Mouse (Mus musculus) hindbrain, postnatal 0 days (tissue): ENCODE data around the gene Unc45b. TPM values are rescaled to one million over a fixed set of nuclear protein-coding genes. Genes with fewer than 3 reads are reported as not detected.

Source experiments
- ATAC-seq: fragments of 200-750 bp; cut with Nextera tagmentation; 2 replicates; pipeline ENCODE4 v1.8.0; 2017; ENCODE audit warnings: mild to moderate bottlenecking, moderate TSS enrichment, moderate library complexity
- DNase-seq: peaks from one replicate; pipeline ENCODE4 v3.0.0-alpha.2; 2015; ENCODE audit warnings: low spot score
- H3K27ac ChIP-seq: fragments of 300-500 bp; sonication (generic); 2 replicates; pipeline ENCODE4 v1.5.1; 2014; ENCODE audit warnings: mild to moderate bottlenecking
- H3K27me3 ChIP-seq: fragments of 300-500 bp; sonication (generic); 2 replicates; pipeline ENCODE4 v1.6.1; 2014; ENCODE audit warnings: low read length, mixed read lengths; ENCODE audit not compliant: insufficient read depth
- H3K36me3 ChIP-seq: fragments of 300-500 bp; sonication (generic); 2 replicates; pipeline ENCODE4 v1.6.1; 2014; ENCODE audit warnings: low read length, mixed read lengths; ENCODE audit not compliant: insufficient read depth
- H3K4me1 ChIP-seq: fragments of 300-500 bp; sonication (generic); 2 replicates; pipeline ENCODE4 v1.6.1; 2014; ENCODE audit warnings: antibody characterized with exemption, low read length, mixed read lengths; ENCODE audit not compliant: insufficient read depth
- H3K4me2 ChIP-seq: fragments of 300-500 bp; sonication (generic); 2 replicates; pipeline ENCODE4 v1.6.1; 2014; ENCODE audit warnings: low read depth, mild to moderate bottlenecking, low read length, moderate library complexity, mixed read lengths
- H3K4me3 ChIP-seq: fragments of 300-500 bp; sonication (generic); 2 replicates; pipeline ENCODE4 v1.5.1; 2014; ENCODE audit warnings: low read length
- H3K9ac ChIP-seq: fragments of 300-500 bp; sonication (generic); replicated peaks from 2 replicates; pipeline ENCODE4 v1.6.1; 2014; ENCODE audit warnings: mild to moderate bottlenecking, low read length, moderate library complexity, mixed read lengths
- H3K9me3 ChIP-seq: fragments of 300-500 bp; sonication (generic); 2 replicates; pipeline ENCODE4 v1.6.1; 2016; ENCODE audit warnings: low read length, mixed read lengths
- CTCF ChIP-seq: IDR thresholded peaks from 2 replicates; pipeline ENCODE4 v1.5.1; 2016; ENCODE audit warnings: antibody characterized with exemption, control low read depth, low read depth
- WGBS: fragments of 180-500 bp; shearing (Covaris S2); extraction: QIAGEN DNeasy Blood & Tissue Kit; methylation state at CpG from one replicate; pipeline ENCODE4 v1.1.7; 2014; 5-methylcytosine and 5-hydroxymethylcytosine counted together
- polyA plus RNA-seq: library from polyadenylated mRNA; unstranded; fragments of >200 nt; fragmentation: Nextera tagmentation; extraction: Ambion mirVana; gene quantifications from 2 replicates; pipeline ENCODE4 v1.2.1, GENCODE M21; 2015
- total RNA-seq: library from RNA; depleted of rRNA; stranded (reverse); fragments of >200 nt; gene quantifications from 2 replicates; pipeline ENCODE4 v1.2.3, GENCODE M21; 2014

Gene Unc45b
- total and polyA plus RNA-seq, 2 experiments from 2014 or later, result 0.42 to 2.4 TPM

GRCm38 (mm10) chr11:82866850-82867564 is 43.3 kb upstream of the Unc45b start:
- H3K4me1 ChIP-seq, result no peaks in the 10 kb centered on the region
- WGBS, result 28% methylated on average over 7 of the region's 7 CpGs
- no peaks in the 10 kb centered on the region for H3K36me3 ChIP-seq
- H3K27ac ChIP-seq, result no peak overlapping the region
- H3K4me3 ChIP-seq, result no peak overlapping the region
- TF ChIP-seq CTCF, result no peak
- H3K27me3 ChIP-seq, result no peaks in the 10 kb centered on the region
- H3K9ac ChIP-seq, result no peak overlapping the region
- no peak for ATAC-seq
- no peaks in the 10 kb centered on the region for H3K9me3 ChIP-seq
- no peak for DNase-seq
- no peak overlapping the region for H3K4me2 ChIP-seq

- H3K4me3 ChIP-seq, result no peak overlapping the region
- H3K36me3 ChIP-seq, result no peaks in the 10 kb centered on the region
- no peaks in the 10 kb centered on the region for H3K4me1 ChIP-seq
- no peak overlapping the region for H3K9ac ChIP-seq
- DNase-seq, result no peak
- ATAC-seq, result no peak
- H3K27me3 ChIP-seq, result no peaks in the 10 kb centered on the region
- H3K27ac ChIP-seq, result no peak overlapping the region
- no peak overlapping the region for H3K4me2 ChIP-seq
- no peak for TF ChIP-seq CTCF
- H3K9me3 ChIP-seq, result no peaks in the 10 kb centered on the region
- 84% methylated on average over 5 of the region's 5 CpGs for WGBS
Measured at GRCm38 (mm10) chr11:82867956-82868355, 42.4 kb upstream of the Unc45b start.

GRCm38 (mm10) chr11:82869506-82870172 is 40.7 kb upstream of the Unc45b start:
- H3K9ac ChIP-seq, result no peak overlapping the region
- H3K4me1 ChIP-seq, result no peaks in the 10 kb centered on the region
- no peak overlapping the region for H3K27ac ChIP-seq
- peak overlapping the region; percentile 77 for H3K4me2 ChIP-seq
- H3K9me3 ChIP-seq, result no peaks in the 10 kb centered on the region
- 70% methylated on average over 9 of the region's 9 CpGs for WGBS
- TF ChIP-seq CTCF, result no peak
- H3K4me3 ChIP-seq, result peak overlapping the region; percentile 79; the same call in 1 of the 2 replicates
- no peaks in the 10 kb centered on the region for H3K36me3 ChIP-seq
- ATAC-seq (no peak), DNase-seq (no peak)
- no peaks in the 10 kb centered on the region for H3K27me3 ChIP-seq

GRCm38 (mm10) chr11:82870173-82871030 is 39.9 kb upstream of the Unc45b start:
- no peak for TF ChIP-seq CTCF
- no peaks in the 10 kb centered on the region for H3K4me1 ChIP-seq
- peak overlapping the region; percentile 77 for H3K4me2 ChIP-seq
- WGBS, result 4% methylated on average over 36 of the region's 36 CpGs
- H3K9ac ChIP-seq, result peak overlapping the region; percentile 59
- peak overlapping the region; percentile 1; the same call in 1 of the 2 replicates for H3K27ac ChIP-seq
- H3K27me3 ChIP-seq, result no peaks in the 10 kb centered on the region
- DNase-seq (peak; percentile 11), ATAC-seq (peak; percentile 30; the same call in 1 of the 2 replicates)
- no peaks in the 10 kb centered on the region for H3K36me3 ChIP-seq
- peak overlapping the region; percentile 79 for H3K4me3 ChIP-seq
- no peaks in the 10 kb centered on the region for H3K9me3 ChIP-seq

GRCm38 (mm10) chr11:82871031-82871446 is 39.3 kb upstream of the Unc45b start, which contains the start of gene Rffl:
Rffl (minus strand) TSS chr11:82871210.
- H3K4me2 ChIP-seq, result peak within 1 kb of the TSS; percentile 77
- TF ChIP-seq CTCF, result peak; percentile 85
- no peaks in the 10 kb centered on the region for H3K9me3 ChIP-seq
- DNase-seq (peak; percentile 97), ATAC-seq (peak; percentile 98)
- H3K27ac ChIP-seq, result peak within 1 kb of the TSS; percentile 1; the same call in 1 of the 2 replicates
- peak within 1 kb of the TSS; percentile 59 for H3K9ac ChIP-seq
- H3K4me1 ChIP-seq, result no peaks in the 10 kb centered on the region
- 1% methylated on average over 43 of the region's 43 CpGs for WGBS
- H3K36me3 ChIP-seq, result no peaks in the 10 kb centered on the region
- no peaks in the 10 kb centered on the region for H3K27me3 ChIP-seq
- H3K4me3 ChIP-seq, result peak within 1 kb of the TSS; percentile 79

- Histone ChIP-seq H3K4me3 (no peak overlapping the region), H3K27ac (no peak overlapping the region), H3K4me1 (no peaks in the 10 kb centered on the region), H3K27me3 (no peaks in the 10 kb centered on the region), H3K9ac (no peak overlapping the region), H3K36me3 (peaks cover 5% of the 10 kb centered on the region; the same call in 1 of the 2 replicates), H3K4me2 (no peak overlapping the region), H3K9me3 (no peaks in the 10 kb centered on the region)
- DNase-seq (no peak), ATAC-seq (no peak)
- WGBS, result 79% methylated on average over 5 of the region's 5 CpGs
- no peak for TF ChIP-seq CTCF
Measured at GRCm38 (mm10) chr11:82874924-82875323, 35.4 kb upstream of the Unc45b start.
